Mouse (Mus musculus): ENCODE measurements around the gene Olfr839-ps1.

Gene Olfr839-ps1

GRCm38 (mm10) chr9:19177212-19177611, at the start of gene Olfr839-ps1:
Gene Olfr839-ps1 (minus strand): TSS chr9:19177312.
- no peak for DNase-seq

GRCm38 (mm10) chr9:19136017-19136416, 41.1 kb downstream of the Olfr839-ps1 start, which contains the start of gene Olfr837:
Gene Olfr837 (plus strand): TSS chr9:19136317.
- DNase-seq: no peak

- no peak for DNase-seq
Observed at GRCm38 (mm10) chr9:19120082-19120481, 57.0 kb downstream of the Olfr839-ps1 start, which contains the start of gene Olfr836. Gene Olfr836 (plus strand): TSS chr9:19120382.
